Mouse (Mus musculus) lung, postnatal 0 days (tissue): ENCODE results near the gene Opcml.

Source experiments
- CTCF ChIP-seq: IDR thresholded peaks from 2 replicates; pipeline ENCODE4 v1.5.1; 2016; ENCODE audit warnings: antibody characterized with exemption, mild to moderate bottlenecking
- EP300 ChIP-seq: IDR thresholded peaks from 2 replicates; pipeline ENCODE4 v1.6.1; 2016; ENCODE audit warnings: antibody characterized with exemption, mild to moderate bottlenecking, control low read depth

DNA sequence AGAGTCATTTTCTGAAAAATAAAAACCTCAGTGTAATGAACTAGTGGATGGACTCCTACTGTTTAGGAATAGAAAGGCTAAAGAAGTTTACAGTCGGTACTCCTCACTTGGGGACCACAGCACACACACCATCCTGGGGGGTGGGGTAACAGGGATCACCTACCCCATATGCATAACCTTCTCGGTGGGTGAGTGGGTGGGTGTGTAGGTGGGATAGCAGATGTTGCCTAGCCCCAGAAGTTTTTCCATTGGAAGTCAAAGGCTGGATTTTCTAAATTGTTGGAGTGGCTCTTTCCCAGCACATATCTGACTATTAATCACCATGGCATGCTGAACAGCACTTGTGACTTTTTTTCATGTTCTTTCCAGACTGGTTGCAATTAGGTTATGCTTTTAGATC is 779.2 kb downstream of the Opcml start:
- TF ChIP-seq CTCF: no peak
- TF ChIP-seq EP300: no peak
